Mouse (Mus musculus) E14TG2a.4 (cell line): ENCODE measurements around the gene Cyp26b1.

ENCODE experiments used
- CTCF ChIP-seq: conservative IDR thresholded peaks from 2 replicates; pipeline ENCODE4 v1.5.1; 2014; ENCODE audit warnings: low read length
- NANOG ChIP-seq: IDR thresholded peaks from 2 replicates; pipeline ENCODE4 v1.6.1; 2014; ENCODE audit warnings: borderline replicate concordance, low read length, mixed read lengths
- POU5F1 ChIP-seq: IDR thresholded peaks from 2 replicates; pipeline ENCODE4 v1.6.1; 2014; ENCODE audit warnings: low read length, borderline replicate concordance

- TF ChIP-seq CTCF, result no peak
- TF ChIP-seq NANOG, result no peak
- TF ChIP-seq POU5F1, result no peak
These were observed 28.5 kb downstream of the Cyp26b1 start for GRCm38 (mm10) chr6:84565245-84565644.
